Mouse (Mus musculus) lung, embryonic 15.5 days (tissue): Measurements from ENCODE around the gene Map4k1. TPM values are rescaled to one million over a fixed set of nuclear protein-coding genes. Genes with fewer than 3 reads are reported as not detected.

Experiments used
- ATAC-seq: fragments of 200-750 bp; cut with Nextera tagmentation; 2 replicates; pipeline ENCODE4 v1.8.0; 2017; ENCODE audit warnings: moderate number of reproducible peaks, borderline replicate concordance; ENCODE audit not compliant: low FRiP score, low TSS enrichment; ENCODE audit errors: extremely low read depth
- H3K27ac ChIP-seq: fragments of 300-500 bp; sonication (generic); 2 replicates; pipeline ENCODE4 v1.5.1; 2015; ENCODE audit warnings: moderate library complexity, mild to moderate bottlenecking, inconsistent platforms
- H3K27me3 ChIP-seq: fragments of 300-500 bp; sonication (generic); 2 replicates; pipeline ENCODE4 v1.6.1; 2015; ENCODE audit warnings: inconsistent platforms
- H3K36me3 ChIP-seq: fragments of 300-500 bp; sonication (generic); 2 replicates; pipeline ENCODE4 v1.6.1; 2015; ENCODE audit warnings: inconsistent platforms
- H3K4me1 ChIP-seq: fragments of 300-500 bp; sonication (generic); 2 replicates; pipeline ENCODE4 v1.6.1; 2015; ENCODE audit warnings: inconsistent platforms
- H3K4me2 ChIP-seq: fragments of 300-500 bp; sonication (generic); 2 replicates; pipeline ENCODE4 v1.6.1; 2015; ENCODE audit warnings: inconsistent platforms, mild to moderate bottlenecking, moderate library complexity
- H3K4me3 ChIP-seq: fragments of 300-500 bp; sonication (generic); 2 replicates; pipeline ENCODE4 v1.5.1; 2015; ENCODE audit warnings: mild to moderate bottlenecking, inconsistent platforms
- H3K9ac ChIP-seq: fragments of 300-500 bp; sonication (generic); 2 replicates; pipeline ENCODE4 v1.6.1; 2015; ENCODE audit warnings: inconsistent platforms
- H3K9me3 ChIP-seq: fragments of 300-500 bp; sonication (generic); 2 replicates; pipeline ENCODE4 v1.6.1; 2016; ENCODE audit warnings: inconsistent platforms
- WGBS: fragments of 180-500 bp; shearing (Covaris S2); methylation state at CpG from one replicate; pipeline ENCODE4 v1.1.7; 2015; 5-methylcytosine and 5-hydroxymethylcytosine counted together
- polyA plus RNA-seq: library from polyadenylated mRNA; unstranded; fragments of >200 nt; fragmentation: Nextera tagmentation; extraction: Ambion mirVana; gene quantifications from 2 replicates; pipeline ENCODE4 v1.2.1, GENCODE M21; 2015

The Map4k1 gene
- polyA plus RNA-seq, 1 experiment from 2014 or later, result 9.8 TPM

DNA sequence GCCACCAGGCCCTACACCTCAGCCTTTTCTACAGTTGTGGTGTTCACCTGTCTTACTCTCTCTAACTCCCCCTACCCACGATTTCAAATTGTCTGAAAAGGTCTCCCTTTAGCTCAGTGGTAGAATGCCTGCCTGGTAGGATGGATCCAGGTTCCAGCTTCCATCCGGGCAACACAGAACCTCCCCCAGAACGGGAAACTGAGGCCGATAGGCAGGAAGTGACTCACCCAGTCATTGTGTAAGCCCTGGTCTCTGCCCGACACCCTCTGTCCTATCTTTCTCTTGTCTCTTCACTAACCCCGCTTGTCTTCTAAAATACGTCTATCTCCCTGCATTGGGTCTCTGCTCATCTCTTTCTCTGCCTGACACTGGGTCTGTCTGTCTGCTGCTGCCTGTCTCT is 3.4 kb downstream of the Map4k1 start:
- no peaks in the 10 kb centered on the region for H3K36me3 ChIP-seq
- H3K4me2 ChIP-seq, result no peak overlapping the region
- H3K9me3 ChIP-seq, result no peaks in the 10 kb centered on the region
- ATAC-seq, result no peak
- H3K27me3 ChIP-seq, result no peaks in the 10 kb centered on the region
- WGBS, result 73% methylated on average over 7 of the region's 7 CpGs
- H3K27ac ChIP-seq, result no peak overlapping the region
- H3K9ac ChIP-seq, result no peak overlapping the region
- H3K4me1 ChIP-seq, result peaks cover 22% of the 10 kb centered on the region
- H3K4me3 ChIP-seq, result no peak overlapping the region

DNA sequence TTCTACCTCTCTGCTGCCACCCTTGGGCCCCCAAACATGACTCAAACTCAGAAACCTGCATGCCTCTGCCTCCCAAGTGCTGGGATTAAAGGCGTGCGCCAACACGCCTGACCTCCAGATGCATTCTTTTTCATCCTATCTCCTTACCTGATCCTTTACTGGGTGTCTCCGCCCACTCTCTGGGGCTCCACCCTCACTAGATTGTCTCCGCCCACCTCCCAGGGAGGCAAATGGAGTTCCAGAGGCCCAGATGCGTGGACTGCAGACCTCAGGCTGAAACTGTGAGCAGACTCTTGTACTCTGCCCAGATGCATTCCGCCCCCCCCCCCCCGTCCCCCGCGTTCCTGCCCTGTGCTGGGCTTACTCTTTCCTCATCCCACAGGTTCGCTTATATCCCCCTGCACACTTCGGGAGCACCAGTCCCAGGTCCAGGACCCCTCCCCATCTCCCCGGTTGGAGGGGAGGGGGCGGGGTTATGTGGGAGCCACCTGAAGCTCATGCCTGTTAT is 9.0 kb downstream of the Map4k1 start:
- no peaks in the 10 kb centered on the region for H3K27me3 ChIP-seq
- no peak overlapping the region for H3K9ac ChIP-seq
- peak; percentile 25; the same call in 1 of the 2 replicates for ATAC-seq
- no peaks in the 10 kb centered on the region for H3K9me3 ChIP-seq
- H3K4me1 ChIP-seq, result no peaks in the 10 kb centered on the region
- H3K4me3 ChIP-seq, result no peak overlapping the region
- 57% methylated on average over 14 of the region's 14 CpGs for WGBS
- no peak overlapping the region for H3K4me2 ChIP-seq
- no peaks in the 10 kb centered on the region for H3K36me3 ChIP-seq
- no peak overlapping the region for H3K27ac ChIP-seq

- H3K4me1 ChIP-seq, result no peaks in the 10 kb centered on the region
- H3K9ac ChIP-seq, result no peak overlapping the region
- no peak for ATAC-seq
- no peaks in the 10 kb centered on the region for H3K27me3 ChIP-seq
- no peaks in the 10 kb centered on the region for H3K9me3 ChIP-seq
- no peak overlapping the region for H3K4me3 ChIP-seq
- no peak overlapping the region for H3K27ac ChIP-seq
- WGBS, result 59% methylated on average over 5 of the region's 5 CpGs
- H3K4me2 ChIP-seq, result no peak overlapping the region
- no peaks in the 10 kb centered on the region for H3K36me3 ChIP-seq
Observed at GRCm38 (mm10) chr7:28991616-28992015, 9.8 kb downstream of the Map4k1 start.

DNA sequence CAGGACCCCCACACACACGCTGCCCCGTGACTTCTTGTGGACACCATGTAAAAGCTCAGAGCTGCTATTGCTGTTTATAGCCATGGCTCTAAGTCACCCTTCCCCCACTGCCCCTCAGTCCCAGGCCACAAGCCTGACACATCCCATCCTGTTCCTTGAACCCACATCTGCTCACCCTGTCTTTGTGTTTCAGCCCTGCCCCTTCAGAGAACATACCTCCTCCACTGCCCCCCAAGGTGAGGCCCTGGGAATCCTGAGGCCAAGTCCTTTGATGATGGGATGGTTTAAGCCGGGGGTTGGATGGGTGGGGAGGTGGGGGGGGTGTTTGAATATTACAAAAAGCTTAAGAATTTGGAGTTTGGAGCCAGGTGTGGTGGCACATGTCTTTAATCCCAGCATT is 11.1 kb downstream of the Map4k1 start:
- 78% methylated on average over 3 of the region's 3 CpGs for WGBS
- no peak overlapping the region for H3K4me3 ChIP-seq
- H3K27ac ChIP-seq, result no peak overlapping the region
- H3K9me3 ChIP-seq, result no peaks in the 10 kb centered on the region
- no peak overlapping the region for H3K4me2 ChIP-seq
- H3K9ac ChIP-seq, result no peak overlapping the region
- no peaks in the 10 kb centered on the region for H3K4me1 ChIP-seq
- no peaks in the 10 kb centered on the region for H3K27me3 ChIP-seq
- H3K36me3 ChIP-seq, result no peaks in the 10 kb centered on the region
- no peak for ATAC-seq

DNA sequence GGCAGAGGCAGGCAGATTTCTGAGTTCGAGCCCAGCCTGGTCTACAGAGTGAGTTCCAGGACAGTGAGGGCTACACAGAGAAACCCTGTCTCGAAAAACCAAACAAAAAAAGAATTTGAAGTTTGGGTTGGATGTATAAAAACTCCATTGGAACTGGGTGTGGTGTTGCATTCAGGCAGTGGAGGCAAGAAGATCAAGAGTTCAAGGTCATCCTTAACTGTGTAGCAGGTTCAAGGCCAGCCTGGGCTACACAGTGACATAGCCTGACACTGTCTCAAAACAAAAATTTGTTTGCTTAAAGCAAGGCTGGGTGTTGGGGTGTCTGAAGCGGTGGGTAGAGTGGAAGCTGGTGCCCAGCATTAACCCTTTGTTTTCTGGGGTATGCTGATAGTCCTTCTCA is 11.6 kb downstream of the Map4k1 start:
- no peak for ATAC-seq
- Histone ChIP-seq H3K4me1 (no peaks in the 10 kb centered on the region), H3K27me3 (no peaks in the 10 kb centered on the region), H3K4me3 (no peak overlapping the region), H3K4me2 (no peak overlapping the region), H3K9me3 (no peaks in the 10 kb centered on the region), H3K36me3 (no peaks in the 10 kb centered on the region), H3K27ac (no peak overlapping the region), H3K9ac (no peak overlapping the region)
- WGBS, result 75% methylated on average over 3 of the region's 3 CpGs

GRCm38 (mm10) chr7:29000651-29001605 is 19.1 kb downstream of the Map4k1 start:
- WGBS, result 5% methylated on average over 43 of the region's 43 CpGs
- Histone ChIP-seq H3K9me3 (no peaks in the 10 kb centered on the region), H3K4me2 (peak overlapping the region; percentile 83), H3K9ac (peak overlapping the region; percentile 38), H3K4me3 (peak overlapping the region; percentile 47), H3K27me3 (no peaks in the 10 kb centered on the region), H3K36me3 (no peaks in the 10 kb centered on the region), H3K27ac (peak overlapping the region; percentile 12; the same call in 1 of the 2 replicates), H3K4me1 (peaks cover 12% of the 10 kb centered on the region; the same call in 1 of the 2 replicates)
- peak; percentile 73 for ATAC-seq

- no peak for ATAC-seq
- no peaks in the 10 kb centered on the region for H3K36me3 ChIP-seq
- H3K4me1 ChIP-seq, result no peaks in the 10 kb centered on the region
- no peak overlapping the region for H3K27ac ChIP-seq
- no peaks in the 10 kb centered on the region for H3K27me3 ChIP-seq
- 70% methylated on average over 9 of the region's 9 CpGs for WGBS
- no peaks in the 10 kb centered on the region for H3K9me3 ChIP-seq
- H3K9ac ChIP-seq, result no peak overlapping the region
- H3K4me3 ChIP-seq, result no peak overlapping the region
- H3K4me2 ChIP-seq, result no peak overlapping the region
Observed at GRCm38 (mm10) chr7:29007224-29008101, 25.6 kb downstream of the Map4k1 start.

DNA sequence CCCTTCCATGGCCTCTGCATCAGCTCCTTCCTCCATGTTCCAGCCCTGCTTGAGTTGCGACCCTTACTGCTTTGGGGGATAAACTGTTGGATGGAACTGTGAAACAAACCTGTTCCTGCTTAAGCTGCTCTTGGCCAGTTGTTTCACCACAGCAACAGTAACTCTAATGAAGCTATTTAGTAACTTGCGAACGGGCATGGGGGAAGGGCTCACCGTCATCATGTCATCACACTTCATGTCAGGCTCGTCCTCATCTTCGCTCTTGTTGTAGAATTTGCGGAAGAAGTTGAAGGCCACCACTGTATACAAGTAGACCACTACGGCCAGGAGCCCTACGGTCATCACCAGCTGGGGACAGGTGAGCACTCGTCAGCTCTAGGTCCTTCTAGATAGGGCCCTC is 26.3 kb downstream of the Map4k1 start:
- Histone ChIP-seq H3K4me1 (no peaks in the 10 kb centered on the region), H3K27ac (no peak overlapping the region), H3K9ac (no peak overlapping the region), H3K9me3 (no peaks in the 10 kb centered on the region), H3K36me3 (no peaks in the 10 kb centered on the region), H3K4me3 (no peak overlapping the region), H3K27me3 (no peaks in the 10 kb centered on the region), H3K4me2 (no peak overlapping the region)
- 88% methylated on average over 10 of the region's 10 CpGs for WGBS
- ATAC-seq, result no peak

DNA sequence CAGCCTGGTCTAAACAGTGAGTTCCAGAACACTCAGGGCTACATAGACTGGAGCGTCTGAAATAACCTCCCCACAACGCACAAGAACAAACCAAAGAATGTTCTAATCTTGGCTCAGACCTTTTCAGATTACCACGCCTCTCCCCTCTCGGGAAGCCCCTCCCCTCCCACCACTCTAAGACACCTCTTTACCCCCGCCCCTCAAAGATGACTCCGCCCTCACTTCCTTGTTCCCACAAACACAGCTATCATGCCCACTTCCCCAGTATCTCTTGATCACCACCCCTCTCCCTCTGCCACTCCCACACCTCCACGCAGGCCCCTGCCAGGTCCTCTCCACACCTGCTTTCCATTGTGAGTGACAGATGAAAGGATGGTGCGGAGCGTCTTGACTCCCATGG is 26.9 kb downstream of the Map4k1 start:
- ATAC-seq, result no peak
- WGBS, result 65% methylated on average over 9 of the region's 9 CpGs

DNA sequence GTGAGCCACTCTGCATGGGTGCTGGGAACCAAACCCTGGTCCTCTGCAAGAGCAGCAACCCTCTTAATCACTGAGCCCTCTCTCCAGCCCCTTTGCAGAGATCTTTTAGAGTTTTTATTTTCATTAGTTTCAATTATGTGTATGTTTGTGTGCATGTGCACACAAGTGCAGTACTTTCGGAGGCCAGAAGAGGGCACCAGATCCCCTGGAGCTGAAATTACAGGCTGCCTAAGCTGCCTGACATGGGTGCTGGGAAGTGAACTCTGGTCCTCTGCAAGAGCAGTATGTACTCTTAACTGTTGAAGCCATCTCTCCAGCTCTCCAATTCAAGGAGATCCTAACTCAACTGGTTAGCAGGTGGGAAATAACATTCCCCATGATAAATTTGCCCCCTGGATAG is 33.1 kb downstream of the Map4k1 start:
- H3K27ac ChIP-seq, result no peak overlapping the region
- H3K9me3 ChIP-seq, result no peaks in the 10 kb centered on the region
- H3K4me2 ChIP-seq, result no peak overlapping the region
- WGBS, result 89% methylated on average over 1 of the region's 1 CpGs
- H3K9ac ChIP-seq, result no peak overlapping the region
- peaks cover 27% of the 10 kb centered on the region for H3K27me3 ChIP-seq
- peaks cover 8% of the 10 kb centered on the region; the same call in 1 of the 2 replicates for H3K4me1 ChIP-seq
- H3K36me3 ChIP-seq, result no peaks in the 10 kb centered on the region
- no peak overlapping the region for H3K4me3 ChIP-seq
- ATAC-seq, result no peak

More for the DNA sequence above, 26.9 kb downstream of the Map4k1 start:
- Histone ChIP-seq H3K4me3 (no peak overlapping the region), H3K27ac (no peak overlapping the region), H3K4me2 (no peak overlapping the region), H3K36me3 (no peaks in the 10 kb centered on the region), H3K9ac (no peak overlapping the region), H3K4me1 (no peaks in the 10 kb centered on the region), H3K9me3 (no peaks in the 10 kb centered on the region), H3K27me3 (no peaks in the 10 kb centered on the region)

DNA sequence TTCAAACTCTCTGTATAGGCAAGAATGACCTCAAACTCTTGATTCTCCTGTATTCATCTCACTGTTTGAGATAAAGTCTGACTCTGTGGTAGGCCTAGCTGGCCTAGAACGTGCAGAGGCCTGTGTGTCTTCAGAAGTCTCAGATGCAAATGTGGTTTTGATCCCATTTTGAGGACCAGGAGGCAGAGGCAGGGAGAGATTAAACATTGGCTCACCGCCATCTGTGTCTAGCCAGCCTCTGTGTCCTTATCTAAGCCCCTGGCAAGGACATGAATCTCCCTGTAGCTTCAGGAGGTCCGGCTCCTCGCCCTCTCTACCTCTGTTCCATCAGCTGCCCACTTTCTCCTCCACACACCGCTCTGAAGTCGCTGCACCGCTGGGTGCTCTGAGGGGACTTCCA is 34.6 kb downstream of the Map4k1 start:
- Histone ChIP-seq H3K9ac (no peak overlapping the region), H3K36me3 (no peaks in the 10 kb centered on the region), H3K27me3 (peaks cover 41% of the 10 kb centered on the region), H3K4me3 (no peak overlapping the region), H3K27ac (no peak overlapping the region), H3K9me3 (no peaks in the 10 kb centered on the region), H3K4me1 (peaks cover 8% of the 10 kb centered on the region; the same call in 1 of the 2 replicates), H3K4me2 (no peak overlapping the region)
- 73% methylated on average over 7 of the region's 7 CpGs for WGBS
- ATAC-seq, result no peak
